Mouse (Mus musculus) midbrain, embryonic 12.5 days (tissue): ENCODE results near the gene Dbndd1. TPM values are rescaled to one million over a fixed set of nuclear protein-coding genes. Genes with fewer than 3 reads are reported as not detected.
"Not testable (repeated sequence)": the region's sequence is repeated elsewhere in the genome, so short reads cannot be mapped to it uniquely, and the experiment has no call there.

Experiments used
- ATAC-seq: fragments of 200-750 bp; cut with Nextera tagmentation; 2 replicates; pipeline ENCODE4 v1.8.0; 2017; ENCODE audit warnings: low read depth, moderate TSS enrichment, moderate library complexity; ENCODE audit not compliant: low FRiP score
- H3K27ac ChIP-seq: fragments of 300-500 bp; sonication (generic); replicated peaks from 2 replicates; pipeline ENCODE4 v1.5.1; 2016; ENCODE audit warnings: mild to moderate bottlenecking
- H3K27me3 ChIP-seq: fragments of 300-500 bp; sonication (generic); 2 replicates; pipeline ENCODE4 v1.6.1; 2016; ENCODE audit warnings: mild to moderate bottlenecking
- H3K36me3 ChIP-seq: fragments of 300-500 bp; sonication (generic); 2 replicates; pipeline ENCODE4 v1.6.1; 2016
- H3K4me1 ChIP-seq: fragments of 300-500 bp; sonication (generic); 2 replicates; pipeline ENCODE4 v1.6.1; 2016
- H3K4me2 ChIP-seq: fragments of 300-500 bp; sonication (generic); replicated peaks from 2 replicates; pipeline ENCODE4 v1.6.1; 2016; ENCODE audit warnings: mild to moderate bottlenecking, moderate library complexity
- H3K4me3 ChIP-seq: fragments of 300-500 bp; sonication (generic); 2 replicates; pipeline ENCODE4 v1.5.1; 2016; ENCODE audit warnings: mild to moderate bottlenecking
- H3K9ac ChIP-seq: fragments of 300-500 bp; sonication (generic); replicated peaks from 2 replicates; pipeline ENCODE4 v1.6.1; 2016; ENCODE audit warnings: mild to moderate bottlenecking, moderate library complexity
- H3K9me3 ChIP-seq: fragments of 300-500 bp; sonication (generic); 2 replicates; pipeline ENCODE4 v1.6.1; 2016; ENCODE audit warnings: mild to moderate bottlenecking
- WGBS: fragments of 180-500 bp; shearing (Covaris S2); methylation state at CpG from one replicate; pipeline ENCODE4 v1.1.7; 2016; 5-methylcytosine and 5-hydroxymethylcytosine counted together
- polyA plus RNA-seq: library from polyadenylated mRNA; unstranded; fragments of >200 nt; fragmentation: Nextera tagmentation; extraction: Ambion mirVana; gene quantifications from 2 replicates; pipeline ENCODE4 v1.2.1, GENCODE M21; 2016

Gene Dbndd1
- polyA plus RNA-seq, 1 experiment from 2014 or later, result 46.4 TPM

DNA sequence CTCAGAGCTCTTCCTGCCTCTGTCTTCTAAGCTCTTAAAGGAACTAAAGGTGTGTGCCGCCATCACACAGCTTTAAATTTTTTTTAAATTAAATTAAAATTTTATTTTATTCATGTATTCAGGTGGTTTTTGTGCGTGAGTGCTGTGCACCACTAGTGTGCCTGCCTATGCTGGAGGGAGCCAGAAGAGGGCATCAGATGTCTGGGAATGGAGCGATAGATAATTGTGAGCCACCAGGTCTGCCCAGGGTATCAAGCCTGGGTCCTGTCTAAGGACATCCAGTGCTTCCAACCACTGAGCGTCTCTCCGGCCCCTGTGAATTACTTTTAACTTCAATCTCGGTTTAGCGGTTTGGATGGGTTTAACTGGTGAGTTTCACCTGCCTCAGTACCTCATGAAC is 32.6 kb downstream of the Dbndd1 start:
- Histone ChIP-seq H3K4me2 (no peak overlapping the region), H3K9ac (no peak overlapping the region), H3K27ac (no peak overlapping the region), H3K27me3 (no peaks in the 10 kb centered on the region), H3K9me3 (no peaks in the 10 kb centered on the region), H3K4me1 (peaks cover 11% of the 10 kb centered on the region), H3K36me3 (peaks cover 62% of the 10 kb centered on the region), H3K4me3 (no peak overlapping the region)
- 84% methylated on average over 7 of the region's 7 CpGs for WGBS
- ATAC-seq, result no peak

DNA sequence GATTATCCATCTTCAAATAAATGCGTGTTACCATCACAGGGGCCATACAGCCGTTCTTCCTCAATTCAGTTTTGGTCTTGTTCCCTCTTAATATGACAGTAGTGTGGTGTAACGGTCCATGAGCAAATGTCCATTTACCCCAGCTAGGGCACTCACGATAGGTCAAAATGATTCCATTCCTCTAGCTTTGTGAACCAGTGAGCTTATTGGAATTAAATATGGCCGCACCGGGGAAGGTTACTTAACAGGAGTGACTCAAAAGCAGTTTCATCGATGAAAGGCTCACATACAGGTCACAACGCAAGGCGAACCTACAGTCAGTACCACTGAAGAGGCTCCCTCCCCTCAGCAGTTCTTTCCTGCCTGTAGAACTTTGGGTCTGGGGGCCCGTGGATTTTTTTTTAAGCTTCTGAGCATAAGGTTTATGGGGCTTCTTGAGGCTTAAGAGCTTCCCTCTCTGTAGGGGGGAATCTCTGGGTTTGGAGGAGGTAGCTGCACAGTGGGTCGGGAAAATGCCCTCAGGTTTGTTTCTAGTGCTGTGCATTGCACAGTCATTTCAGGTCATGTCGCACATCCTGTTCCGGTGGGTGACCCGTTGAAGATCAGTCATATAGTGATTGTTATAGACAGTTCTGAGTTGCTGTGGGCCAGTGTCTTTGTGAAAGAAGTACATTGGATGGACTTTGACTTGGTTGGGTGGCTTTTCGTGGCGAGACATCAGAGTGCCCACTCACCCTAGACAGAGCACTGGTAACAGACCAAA is 36.6 kb downstream of the Dbndd1 start:
- peak; percentile 8; the same call in 1 of the 2 replicates for ATAC-seq
- Histone ChIP-seq H3K4me2 (peak overlapping the region; percentile 73), H3K4me3 (peak overlapping the region; percentile 81), H3K36me3 (peaks cover 29% of the 10 kb centered on the region), H3K27me3 (no peaks in the 10 kb centered on the region), H3K4me1 (peaks cover 19% of the 10 kb centered on the region), H3K9me3 (no peaks in the 10 kb centered on the region), H3K27ac (peak overlapping the region; percentile 95), H3K9ac (peak overlapping the region; percentile 81)
- 39% methylated on average over 16 of the region's 16 CpGs for WGBS

DNA sequence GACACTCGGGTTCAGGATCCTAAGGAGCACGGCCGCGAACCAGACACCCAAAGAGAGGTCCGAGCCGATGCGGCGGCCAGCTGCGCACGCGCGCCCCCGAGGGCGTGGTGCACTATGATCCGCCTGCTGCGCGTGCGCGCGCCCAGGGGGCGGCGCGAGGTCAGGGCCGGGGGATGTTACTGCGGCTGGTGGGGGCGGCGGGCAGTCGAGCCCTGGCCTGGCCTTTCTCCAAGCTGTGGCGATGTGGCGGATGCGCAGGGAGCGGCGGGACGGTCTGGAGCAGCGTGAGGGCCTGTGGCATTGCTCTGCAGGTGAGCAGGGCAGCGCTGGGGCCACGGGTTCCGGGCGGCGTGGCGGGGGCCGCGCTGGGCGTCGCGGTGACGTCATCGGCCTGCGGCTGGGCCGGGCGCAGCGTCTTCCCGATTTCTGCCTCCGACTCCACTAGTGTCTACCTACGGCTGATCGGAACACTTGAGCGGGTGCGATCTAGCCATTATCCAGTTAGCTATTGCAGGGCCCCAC is 37.5 kb downstream of the Dbndd1 start, which contains the start of gene Afg3l1:
Afg3l1 (plus strand) TSS at position 167 of the 522 bp plus-strand sequence.
- H3K4me3 ChIP-seq, result peak within 1 kb of the TSS; percentile 81
- H3K36me3 ChIP-seq, result peaks cover 25% of the 10 kb centered on the region
- peak within 1 kb of the TSS; percentile 81 for H3K9ac ChIP-seq
- peak within 1 kb of the TSS; percentile 73 for H3K4me2 ChIP-seq
- WGBS, result under 1% methylated on average over 58 of the region's 58 CpGs
- peak; percentile 89 for ATAC-seq
- peak within 1 kb of the TSS; percentile 95 for H3K27ac ChIP-seq
- no peaks in the 10 kb centered on the region for H3K9me3 ChIP-seq
- peaks cover 19% of the 10 kb centered on the region for H3K4me1 ChIP-seq
- no peaks in the 10 kb centered on the region for H3K27me3 ChIP-seq

DNA sequence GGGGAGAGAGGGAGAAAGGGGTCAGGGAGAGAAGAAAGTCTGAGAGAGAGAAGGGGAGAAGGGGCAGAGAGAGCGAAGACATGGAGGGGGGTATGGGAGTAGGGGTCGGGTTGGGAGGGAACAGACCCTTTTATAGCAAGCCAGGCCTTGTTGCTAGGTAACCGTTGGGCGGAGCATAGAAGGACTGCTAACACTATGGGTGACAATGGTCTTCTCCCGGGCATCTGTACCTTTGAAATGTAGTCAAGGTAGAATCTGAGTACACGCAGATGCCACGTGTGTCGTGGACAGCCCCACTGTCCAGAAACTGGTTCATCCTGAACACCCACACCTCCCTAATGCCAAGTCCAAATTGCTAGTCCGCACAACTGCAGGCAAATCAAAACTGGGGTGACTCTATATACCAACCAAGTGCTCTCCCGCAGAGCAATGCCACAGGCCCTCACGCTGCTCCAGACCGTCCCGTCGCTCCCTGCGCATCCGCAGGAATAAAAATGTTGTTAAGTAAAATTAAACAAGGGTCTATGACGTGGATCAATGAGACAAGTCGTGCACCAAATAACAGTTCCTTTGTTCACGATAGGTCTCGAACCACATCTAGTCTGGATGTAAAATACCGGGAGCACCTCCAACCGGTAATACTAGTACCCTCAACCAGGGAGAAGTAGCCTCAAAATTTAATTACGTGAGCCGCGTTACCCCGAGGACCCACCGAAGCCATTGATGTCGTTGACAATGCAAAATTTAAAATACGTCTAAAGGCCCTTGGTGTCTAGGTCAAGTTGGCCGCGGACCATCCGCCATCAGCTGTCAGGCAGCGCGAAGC is 38.1 kb downstream of the Dbndd1 start:
- H3K4me2 ChIP-seq, result peak overlapping the region; percentile 73

DNA sequence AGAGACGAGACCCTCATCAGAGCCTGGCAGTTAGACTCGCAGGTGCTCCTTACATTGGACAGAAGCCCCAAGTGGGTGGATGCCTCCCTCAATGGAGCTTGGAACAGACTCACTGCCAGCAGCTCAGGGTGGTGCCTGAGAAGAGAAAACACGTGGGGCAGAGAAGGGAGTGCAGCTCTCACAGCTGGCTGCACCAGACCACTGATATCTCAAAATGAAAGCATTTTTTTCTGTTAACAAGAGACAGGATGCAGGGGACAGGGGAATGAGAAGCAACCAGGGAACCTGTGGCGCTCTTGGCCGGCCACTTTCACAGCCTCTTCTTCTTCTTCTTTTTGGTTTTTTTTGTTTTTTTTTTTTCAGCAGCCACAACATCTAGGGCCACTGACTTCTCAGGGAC is 40.7 kb downstream of the Dbndd1 start:
- WGBS, result 68% methylated on average over 5 of the region's 5 CpGs
- peaks cover 19% of the 10 kb centered on the region for H3K4me1 ChIP-seq

More for the DNA sequence above, 38.1 kb downstream of the Dbndd1 start:
- H3K27ac ChIP-seq, result peak overlapping the region; percentile 95
- peaks cover 19% of the 10 kb centered on the region for H3K4me1 ChIP-seq
- H3K9ac ChIP-seq, result peak overlapping the region; percentile 81
- peak; percentile 65 for ATAC-seq
- 8% methylated on average over 34 of the region's 34 CpGs for WGBS
- no peaks in the 10 kb centered on the region for H3K27me3 ChIP-seq
- H3K9me3 ChIP-seq, result no peaks in the 10 kb centered on the region
- peak overlapping the region; percentile 81 for H3K4me3 ChIP-seq
- peaks cover 18% of the 10 kb centered on the region for H3K36me3 ChIP-seq

DNA sequence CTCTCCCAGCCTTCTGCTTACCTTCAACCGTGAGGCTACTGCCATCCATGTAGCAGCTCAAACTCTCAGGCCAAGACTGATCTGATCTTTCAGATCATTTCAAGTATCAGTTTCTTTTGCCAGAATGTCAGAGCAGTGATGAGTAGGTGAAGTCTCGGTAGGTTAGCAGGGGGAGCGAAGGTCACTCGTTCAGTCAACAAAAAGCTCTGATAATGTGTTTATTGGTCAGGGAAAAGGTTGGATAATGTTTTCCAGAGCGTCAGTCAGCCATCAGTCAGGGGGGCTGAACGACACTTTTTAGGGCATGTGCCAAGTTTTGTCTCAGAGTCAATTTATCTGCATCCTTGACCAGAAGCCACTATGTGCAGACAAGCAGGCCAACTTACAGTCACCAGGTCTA is 42.3 kb downstream of the Dbndd1 start:
- WGBS, result 75% methylated on average over 6 of the region's 6 CpGs
- not testable (repeated sequence) for ATAC-seq, H3K9me3 ChIP-seq

More for the DNA sequence above, 40.7 kb downstream of the Dbndd1 start:
- not testable (repeated sequence) for ATAC-seq, H3K4me3 ChIP-seq, H3K9me3 ChIP-seq, H3K9ac ChIP-seq, H3K4me2 ChIP-seq, H3K27ac ChIP-seq, H3K27me3 ChIP-seq, H3K36me3 ChIP-seq

DNA sequence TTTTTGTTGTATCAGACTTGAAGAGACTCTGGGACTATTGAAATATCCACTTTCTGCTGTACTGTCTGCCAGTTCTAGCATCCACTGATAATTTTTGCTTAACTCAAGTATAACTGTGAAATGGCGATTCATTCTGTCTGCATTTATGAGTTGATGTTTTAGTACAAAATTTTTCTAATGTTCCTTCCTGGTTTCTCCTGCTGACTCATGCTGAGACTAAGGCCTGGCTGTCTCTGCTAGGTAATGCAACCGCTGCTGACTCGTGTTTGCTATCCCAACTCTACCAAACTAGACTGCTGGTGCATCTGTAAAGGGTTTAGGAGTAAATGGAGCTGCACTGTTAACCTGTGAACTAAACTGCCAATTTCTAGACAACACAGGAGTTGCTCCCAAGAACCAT is 47.8 kb downstream of the Dbndd1 start:
- no peak overlapping the region for H3K27ac ChIP-seq
- ATAC-seq, result no peak
- WGBS, result 78% methylated on average over 3 of the region's 3 CpGs

More for the DNA sequence above, 42.3 kb downstream of the Dbndd1 start:
- not testable (repeated sequence) for H3K36me3 ChIP-seq, H3K9ac ChIP-seq, H3K4me1 ChIP-seq, H3K4me3 ChIP-seq, H3K4me2 ChIP-seq, H3K27ac ChIP-seq, H3K27me3 ChIP-seq

DNA sequence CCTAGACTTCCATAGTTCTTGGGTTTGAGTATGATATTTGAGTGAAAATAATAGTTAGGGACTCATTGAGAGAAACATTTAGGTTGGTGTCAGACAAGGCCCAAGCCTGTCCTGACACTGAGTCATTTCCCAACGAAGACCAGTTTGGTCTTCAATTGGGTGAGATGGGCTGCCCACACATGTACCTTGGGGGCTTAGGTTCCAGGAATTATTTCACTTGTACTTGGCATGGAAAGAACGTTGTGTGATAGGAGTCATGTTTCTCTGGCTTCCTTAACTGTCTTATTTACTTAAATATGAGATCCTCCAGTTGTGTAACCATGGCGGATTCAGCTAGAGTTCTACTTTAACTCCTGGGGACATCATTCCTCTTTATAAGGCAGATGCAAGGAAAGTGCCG is 51.6 kb downstream of the Dbndd1 start:
- WGBS, result 89% methylated on average over 4 of the region's 4 CpGs
- H3K27me3 ChIP-seq, result no peaks in the 10 kb centered on the region
- H3K9ac ChIP-seq, result no peak overlapping the region
- H3K27ac ChIP-seq, result no peak overlapping the region
- no peak overlapping the region for H3K4me2 ChIP-seq
- H3K36me3 ChIP-seq, result peaks cover 47% of the 10 kb centered on the region
- no peak overlapping the region for H3K4me3 ChIP-seq
- no peaks in the 10 kb centered on the region for H3K4me1 ChIP-seq
- no peaks in the 10 kb centered on the region for H3K9me3 ChIP-seq
- no peak for ATAC-seq

More for the DNA sequence above, 47.8 kb downstream of the Dbndd1 start:
- Histone ChIP-seq H3K36me3 (peaks cover 9% of the 10 kb centered on the region; the same call in 1 of the 2 replicates), H3K27me3 (no peaks in the 10 kb centered on the region), H3K9ac (no peak overlapping the region), H3K4me3 (no peak overlapping the region), H3K4me2 (no peak overlapping the region), H3K9me3 (no peaks in the 10 kb centered on the region), H3K4me1 (no peaks in the 10 kb centered on the region)

Other genes with a start within 250 kb of the Dbndd1 start
- 29.6 and 31.6 TPM in 2 replicates for gene Fanca, start 196.9 kb downstream of the Dbndd1 start, polyA plus RNA-seq
- gene Spire2, start 182.8 kb downstream of the Dbndd1 start, polyA plus RNA-seq, result 27.7 and 28.6 TPM in 2 replicates
- gene Tcf25, start 141.7 kb downstream of the Dbndd1 start, polyA plus RNA-seq, result 202 and 232 TPM in 2 replicates
- 0.09 and 0.24 TPM in 2 replicates for gene Mc1r, start 108.4 kb downstream of the Dbndd1 start, polyA plus RNA-seq
- 1,098 and 1,155 TPM in 2 replicates for gene Tubb3, start 104.0 kb downstream of the Dbndd1 start, polyA plus RNA-seq
- 37.3 and 44.0 TPM in 2 replicates for gene Def8, start 91.9 kb downstream of the Dbndd1 start, polyA plus RNA-seq
- gene Afg3l1, start 37.6 kb downstream of the Dbndd1 start, polyA plus RNA-seq, result 63.0 and 72.2 TPM in 2 replicates
- gene Gas8, start 3.4 kb upstream of the Dbndd1 start, polyA plus RNA-seq, result 38.9 and 41.7 TPM in 2 replicates
- 8.3 and 8.4 TPM in 2 replicates for gene Rhou, start 138.5 kb upstream of the Dbndd1 start, polyA plus RNA-seq